Mouse (Mus musculus) bone marrow, adult 2 months (tissue): ENCODE results near the gene Tbc1d17.

Source experiments
- CTCF ChIP-seq: fragments of 200-500 bp; IDR thresholded peaks from 2 replicates; pipeline ENCODE4 v1.5.1; 2011; ENCODE audit warnings: low read length, control low read depth; ENCODE audit not compliant: control insufficient read depth, insufficient read depth
- POLR2A ChIP-seq: fragments of 200-500 bp; IDR thresholded peaks from 2 replicates; pipeline ENCODE4 v1.6.1; 2011; ENCODE audit warnings: low read depth, mild to moderate bottlenecking, control low read depth, low read length, borderline replicate concordance; ENCODE audit not compliant: control insufficient read depth

- TF ChIP-seq CTCF (no peak), POLR2A (no peak)
These were observed 37.9 kb downstream of the Tbc1d17 start for GRCm38 (mm10) chr7:44810819-44811557.
